Mouse (Mus musculus) limb, embryonic 13.5 days (tissue): ENCODE measurements around the gene Bmp8b. TPM values are rescaled to one million over a fixed set of nuclear protein-coding genes. Genes with fewer than 3 reads are reported as not detected.
A peak's percentile ranks its signal among the peaks of the same experiment; 100 is the strongest.

Experiments
- ATAC-seq: fragments of 200-750 bp; cut with Nextera tagmentation; 2 replicates; pipeline ENCODE4 v1.8.0; 2017; ENCODE audit warnings: low read depth, moderate number of reproducible peaks, moderate TSS enrichment; ENCODE audit not compliant: low FRiP score
- H3K27ac ChIP-seq: fragments of 300-500 bp; sonication (generic); 2 replicates; pipeline ENCODE4 v1.5.1; 2015; ENCODE audit warnings: inconsistent platforms, mild to moderate bottlenecking, moderate library complexity
- H3K27me3 ChIP-seq: fragments of 300-500 bp; sonication (generic); 2 replicates; pipeline ENCODE4 v1.6.1; 2015; ENCODE audit warnings: mild to moderate bottlenecking, inconsistent platforms
- H3K36me3 ChIP-seq: fragments of 300-500 bp; sonication (generic); 2 replicates; pipeline ENCODE4 v1.6.1; 2015; ENCODE audit warnings: inconsistent platforms, mild to moderate bottlenecking, moderate library complexity
- H3K4me1 ChIP-seq: fragments of 300-500 bp; sonication (generic); 2 replicates; pipeline ENCODE4 v1.6.1; 2015; ENCODE audit warnings: inconsistent platforms
- H3K4me2 ChIP-seq: fragments of 300-500 bp; sonication (generic); replicated peaks from 2 replicates; pipeline ENCODE4 v1.6.1; 2015; ENCODE audit warnings: inconsistent platforms, mild to moderate bottlenecking, moderate library complexity
- H3K4me3 ChIP-seq: fragments of 300-500 bp; sonication (generic); 2 replicates; pipeline ENCODE4 v1.5.1; 2015; ENCODE audit warnings: moderate library complexity, mild to moderate bottlenecking, inconsistent platforms
- H3K9ac ChIP-seq: fragments of 300-500 bp; sonication (generic); 2 replicates; pipeline ENCODE4 v1.6.1; 2015; ENCODE audit warnings: mild to moderate bottlenecking, inconsistent platforms
- H3K9me3 ChIP-seq: fragments of 300-500 bp; sonication (generic); 2 replicates; pipeline ENCODE4 v1.6.1; 2016; ENCODE audit warnings: inconsistent platforms
- WGBS: fragments of 180-500 bp; shearing (Covaris S2); methylation state at CpG from one replicate; pipeline ENCODE4 v1.1.7; 2015; 5-methylcytosine and 5-hydroxymethylcytosine counted together
- polyA plus RNA-seq: library from polyadenylated mRNA; unstranded; fragments of >200 nt; fragmentation: Nextera tagmentation; extraction: Ambion mirVana; gene quantifications from 2 replicates; pipeline ENCODE4 v1.2.1, GENCODE M21; 2015

Gene Bmp8b
- 0.28 and 0.89 TPM in 2 replicates for polyA plus RNA-seq

DNA sequence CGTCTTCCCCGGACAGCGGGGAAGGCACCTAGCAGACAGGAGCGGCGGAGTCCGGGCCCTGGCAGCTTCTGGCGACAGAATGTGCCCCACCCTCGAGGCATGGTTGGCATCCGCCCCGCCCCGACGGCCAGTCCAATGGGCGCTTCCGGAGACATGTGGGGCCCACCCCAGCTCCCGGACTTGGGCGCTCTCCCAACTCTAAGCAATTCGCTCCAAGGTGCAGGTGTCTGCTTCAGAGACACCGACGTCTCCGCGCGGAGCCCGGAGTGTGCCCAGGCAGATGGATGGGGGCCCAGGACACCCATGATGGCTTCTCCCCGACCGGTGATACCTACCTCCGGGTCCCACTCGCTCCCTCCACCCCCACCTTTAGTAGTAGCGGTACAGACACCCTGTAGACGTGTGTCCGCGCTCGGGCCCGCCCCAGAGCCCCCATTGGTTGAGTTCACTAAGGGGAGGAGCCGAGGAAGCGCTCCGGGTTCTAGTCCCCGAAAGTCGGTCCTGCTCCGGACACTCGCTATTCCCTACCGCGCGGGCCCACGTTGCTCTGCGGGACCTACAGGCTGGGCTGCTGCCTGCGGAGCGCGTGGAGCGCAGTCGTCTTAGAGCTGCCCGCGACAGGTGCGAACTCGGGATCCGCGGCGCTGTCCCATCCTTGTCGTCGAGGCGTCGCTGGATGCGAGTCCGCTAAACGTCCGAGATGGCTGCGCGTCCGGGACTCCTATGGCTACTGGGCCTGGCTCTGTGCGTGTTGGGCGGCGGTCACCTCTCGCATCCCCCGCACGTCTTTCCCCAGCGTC lies at the start of gene Bmp8b:
Bmp8b (plus strand) TSS at position 515 of the 800 bp plus-strand sequence.
- 6% methylated on average over 75 of the region's 75 CpGs for WGBS
- Histone ChIP-seq H3K36me3 (no peaks in the 10 kb centered on the region), H3K4me3 (peak within 1 kb of the TSS; percentile 37), H3K9me3 (no peaks in the 10 kb centered on the region), H3K4me2 (peak within 1 kb of the TSS; percentile 61), H3K27me3 (peaks cover 64% of the 10 kb centered on the region), H3K27ac (no peak within 1 kb of the TSS), H3K9ac (peak within 1 kb of the TSS; percentile 35; the same call in 1 of the 2 replicates), H3K4me1 (peaks cover 11% of the 10 kb centered on the region)
- ATAC-seq = 0 out of 2 replicates have a peak, but pooled peaks have one; percentile 32

DNA sequence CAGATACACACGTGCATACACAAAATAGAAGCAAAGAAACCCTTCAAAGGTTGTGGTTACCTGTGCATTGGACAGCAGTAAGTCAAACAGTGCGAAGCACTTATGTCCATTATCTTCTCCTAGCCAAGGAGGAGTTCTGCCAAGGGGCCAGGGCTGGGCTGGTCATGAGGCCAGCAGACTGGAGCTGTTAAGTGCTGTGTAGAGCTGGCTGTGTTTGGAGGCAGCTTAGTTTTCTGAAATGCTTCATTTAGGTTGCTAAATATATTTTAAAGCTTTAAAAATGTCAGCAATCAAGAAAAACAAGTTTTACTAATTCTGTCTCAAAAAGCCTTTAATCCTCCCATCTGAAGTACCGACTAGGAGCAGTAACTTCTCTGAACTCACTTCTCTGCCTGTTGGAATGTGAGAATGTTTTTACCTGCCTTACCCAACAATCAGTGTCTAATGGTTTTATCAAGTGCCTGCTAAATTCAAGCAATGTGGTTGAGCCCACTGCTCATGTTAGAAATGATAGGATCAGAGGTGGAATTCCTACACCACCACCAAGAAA lies 48.3 kb upstream of the Bmp8b start:
- Histone ChIP-seq H3K9me3 (no peaks in the 10 kb centered on the region), H3K36me3 (peaks cover 54% of the 10 kb centered on the region), H3K4me2 (no peak overlapping the region), H3K4me1 (0 out of 2 replicates have a peak, but pooled peaks cover under 1% of the 10 kb centered on the region), H3K9ac (no peak overlapping the region), H3K4me3 (no peak overlapping the region), H3K27ac (no peak overlapping the region), H3K27me3 (no peaks in the 10 kb centered on the region)
- WGBS = 80% methylated on average over 3 of the region's 3 CpGs
- no peak for ATAC-seq

DNA sequence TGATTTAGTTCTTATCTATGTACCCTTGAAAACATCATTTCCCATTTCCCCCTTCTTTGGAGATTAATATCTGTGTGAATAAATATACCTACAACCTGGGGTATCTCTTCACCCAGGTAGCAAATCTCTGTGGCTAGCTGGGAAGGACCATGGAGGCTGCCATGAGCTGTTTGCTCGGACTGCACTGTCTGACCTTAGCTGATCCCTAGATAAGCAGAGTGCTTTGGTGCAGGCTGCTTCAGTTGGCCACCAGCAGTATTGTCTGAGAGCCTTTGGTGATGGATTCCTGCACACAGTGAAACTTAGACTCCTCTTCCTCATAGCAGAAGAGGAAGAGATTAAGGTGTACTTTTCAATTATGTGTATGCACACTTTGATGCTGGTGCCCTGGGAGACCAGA lies 47.0 kb upstream of the Bmp8b start:
- no peaks in the 10 kb centered on the region for H3K27me3 ChIP-seq
- H3K9ac ChIP-seq = no peak overlapping the region
- no peak overlapping the region for H3K4me3 ChIP-seq
- H3K36me3 ChIP-seq = peaks cover 41% of the 10 kb centered on the region
- H3K4me2 ChIP-seq = no peak overlapping the region
- ATAC-seq = no peak
- H3K4me1 ChIP-seq = no peaks in the 10 kb centered on the region
- no peaks in the 10 kb centered on the region for H3K9me3 ChIP-seq
- 61% methylated on average over 1 of the region's 1 CpGs for WGBS
- H3K27ac ChIP-seq = no peak overlapping the region

DNA sequence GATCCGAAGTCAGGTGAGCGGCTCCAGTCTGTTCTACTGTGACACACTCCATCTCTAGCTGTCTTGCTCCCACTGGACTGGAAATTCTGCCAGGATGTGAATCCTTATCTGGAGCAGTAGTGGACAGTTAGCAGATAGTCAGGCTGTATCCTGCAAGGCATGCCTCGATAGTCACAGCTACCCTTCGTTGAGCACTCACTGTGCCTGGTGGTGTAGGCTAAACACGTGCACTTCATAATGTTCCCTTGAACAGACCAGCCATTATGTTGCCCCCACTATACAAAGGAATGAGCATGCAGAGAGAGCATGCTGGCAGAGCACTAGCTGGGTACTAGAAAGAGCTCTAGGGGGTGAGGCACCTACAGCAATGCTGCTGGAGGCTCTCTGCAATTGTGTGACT lies 43.2 kb upstream of the Bmp8b start:
- Histone ChIP-seq H3K4me1 (no peaks in the 10 kb centered on the region), H3K36me3 (peaks cover 5% of the 10 kb centered on the region; the same call in 1 of the 2 replicates), H3K4me3 (no peak overlapping the region), H3K9ac (no peak overlapping the region), H3K9me3 (no peaks in the 10 kb centered on the region), H3K27me3 (no peaks in the 10 kb centered on the region), H3K4me2 (no peak overlapping the region), H3K27ac (no peak overlapping the region)
- 78% methylated on average over 5 of the region's 5 CpGs for WGBS
- ATAC-seq = no peak

DNA sequence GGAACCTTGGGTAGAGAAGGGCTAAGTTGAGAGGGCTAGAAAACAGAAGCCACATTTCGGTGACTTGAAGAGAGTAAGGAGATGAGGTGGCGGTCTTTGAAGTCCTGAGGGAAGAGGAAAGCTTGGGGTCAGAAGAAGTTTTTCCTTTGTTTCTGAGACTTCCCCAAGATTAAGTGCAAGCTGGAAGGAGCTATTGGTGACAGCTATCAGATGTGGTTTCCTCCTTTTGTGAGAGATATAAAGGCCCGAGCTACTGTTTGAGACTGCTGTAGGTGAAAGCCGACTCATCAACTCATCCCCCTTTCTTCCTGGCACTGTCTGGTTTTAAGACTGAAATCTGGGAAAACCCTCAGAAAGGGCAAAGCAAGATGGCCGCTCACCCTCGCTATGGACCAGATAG lies 36.3 kb upstream of the Bmp8b start:
- H3K4me3 ChIP-seq = no peak overlapping the region
- no peaks in the 10 kb centered on the region for H3K9me3 ChIP-seq
- H3K4me1 ChIP-seq = no peaks in the 10 kb centered on the region
- peaks cover 7% of the 10 kb centered on the region; the same call in 1 of the 2 replicates for H3K27me3 ChIP-seq
- no peak overlapping the region for H3K4me2 ChIP-seq
- no peak overlapping the region for H3K27ac ChIP-seq
- no peak overlapping the region for H3K9ac ChIP-seq
- WGBS = 79% methylated on average over 6 of the region's 6 CpGs
- H3K36me3 ChIP-seq = no peaks in the 10 kb centered on the region
- ATAC-seq = no peak

DNA sequence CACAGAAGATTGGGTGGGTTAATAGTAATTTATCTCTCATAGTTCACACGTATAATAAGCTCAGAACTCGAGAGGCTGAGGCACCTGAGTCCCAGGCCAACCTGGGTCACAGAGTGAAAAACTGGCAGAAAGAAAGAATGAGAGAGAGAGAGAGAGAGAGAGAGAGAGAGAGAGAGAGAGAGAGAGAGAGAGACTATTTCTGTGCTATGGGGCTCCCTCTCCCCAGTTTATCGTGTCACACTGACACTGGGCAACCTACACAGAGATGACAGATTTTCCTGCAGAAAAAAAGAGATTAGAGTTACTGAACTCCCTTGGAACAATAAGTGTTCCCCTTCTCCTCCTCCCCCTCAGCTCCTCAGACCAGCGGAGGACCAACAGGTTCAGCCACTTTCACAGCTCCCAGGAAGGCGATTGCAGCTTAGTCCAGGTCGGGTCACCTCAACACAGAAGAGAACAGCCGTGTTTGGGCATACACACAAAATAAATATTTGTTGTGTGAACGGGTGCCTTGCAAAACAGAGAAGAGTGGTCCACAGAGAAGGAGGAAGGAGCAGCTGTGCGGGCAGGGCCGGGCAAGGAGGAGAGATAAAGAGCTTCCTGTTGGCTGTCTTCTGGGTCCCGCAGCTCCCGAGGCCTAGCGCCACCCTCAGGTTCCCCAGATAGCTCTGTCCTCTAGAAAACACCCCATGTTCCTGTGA lies 33.5 kb upstream of the Bmp8b start:
- no peak for ATAC-seq
- 0 out of 2 replicates have a peak overlapping the region, but pooled peaks have one; percentile 8 for H3K9ac ChIP-seq
- peaks cover 7% of the 10 kb centered on the region; the same call in 1 of the 2 replicates for H3K27me3 ChIP-seq
- no peak overlapping the region for H3K4me3 ChIP-seq
- no peaks in the 10 kb centered on the region for H3K9me3 ChIP-seq
- H3K27ac ChIP-seq = no peak overlapping the region
- no peaks in the 10 kb centered on the region for H3K36me3 ChIP-seq
- H3K4me1 ChIP-seq = no peaks in the 10 kb centered on the region
- H3K4me2 ChIP-seq = peak overlapping the region; percentile 41
- 12% methylated on average over 13 of the region's 13 CpGs for WGBS

DNA sequence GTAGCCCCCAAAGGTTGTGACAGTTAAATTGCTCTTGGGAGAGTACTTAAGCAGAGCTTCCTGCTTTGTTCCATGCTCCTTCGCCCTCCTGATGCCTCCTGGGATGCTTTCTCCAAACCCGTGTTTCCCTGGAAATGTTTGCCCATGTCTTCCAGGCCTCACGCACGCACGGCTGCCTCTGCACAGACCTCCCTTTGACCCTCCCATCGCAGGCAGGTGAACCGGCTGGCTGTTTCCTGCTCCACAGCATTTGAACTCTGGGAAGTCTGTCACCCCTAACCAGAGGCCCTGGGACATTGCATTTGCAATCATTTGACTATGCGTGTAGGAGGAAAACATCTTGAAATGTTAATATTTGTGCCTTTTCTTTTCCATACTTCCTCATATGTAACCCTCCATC lies 28.0 kb upstream of the Bmp8b start:
- H3K9me3 ChIP-seq = peaks cover 4% of the 10 kb centered on the region; the same call in 1 of the 2 replicates
- 65% methylated on average over 8 of the region's 8 CpGs for WGBS
- no peaks in the 10 kb centered on the region for H3K36me3 ChIP-seq
- no peak for ATAC-seq
- no peak overlapping the region for H3K4me2 ChIP-seq
- H3K27ac ChIP-seq = no peak overlapping the region
- H3K9ac ChIP-seq = no peak overlapping the region; the same call in 1 of the 2 replicates
- no peak overlapping the region for H3K4me3 ChIP-seq
- H3K27me3 ChIP-seq = no peaks in the 10 kb centered on the region; the same call in 1 of the 2 replicates
- 0 out of 2 replicates have a peak, but pooled peaks cover 4% of the 10 kb centered on the region for H3K4me1 ChIP-seq

DNA sequence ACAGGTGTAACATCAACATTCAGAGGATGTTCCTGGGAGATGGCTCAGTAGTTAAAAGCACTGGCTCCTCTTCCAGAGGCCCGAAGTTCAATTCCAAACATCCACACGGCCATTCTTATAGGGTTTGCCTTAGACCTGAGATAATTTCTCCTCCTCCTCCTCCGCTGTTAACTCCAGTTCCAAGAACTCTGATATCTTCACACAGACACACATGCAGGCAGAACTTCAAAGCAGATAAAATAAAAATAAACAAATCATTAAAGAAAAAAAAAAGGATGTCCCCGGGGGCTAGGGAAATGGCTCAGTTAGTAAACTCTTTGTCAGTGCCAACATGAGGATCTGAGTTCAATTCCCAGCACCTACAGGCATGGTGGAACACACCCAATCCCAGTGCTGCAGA lies 26.7 kb upstream of the Bmp8b start:
- no peaks in the 10 kb centered on the region; the same call in 1 of the 2 replicates for H3K27me3 ChIP-seq
- no peak overlapping the region for H3K27ac ChIP-seq
- 82% methylated on average over 4 of the region's 4 CpGs for WGBS

DNA sequence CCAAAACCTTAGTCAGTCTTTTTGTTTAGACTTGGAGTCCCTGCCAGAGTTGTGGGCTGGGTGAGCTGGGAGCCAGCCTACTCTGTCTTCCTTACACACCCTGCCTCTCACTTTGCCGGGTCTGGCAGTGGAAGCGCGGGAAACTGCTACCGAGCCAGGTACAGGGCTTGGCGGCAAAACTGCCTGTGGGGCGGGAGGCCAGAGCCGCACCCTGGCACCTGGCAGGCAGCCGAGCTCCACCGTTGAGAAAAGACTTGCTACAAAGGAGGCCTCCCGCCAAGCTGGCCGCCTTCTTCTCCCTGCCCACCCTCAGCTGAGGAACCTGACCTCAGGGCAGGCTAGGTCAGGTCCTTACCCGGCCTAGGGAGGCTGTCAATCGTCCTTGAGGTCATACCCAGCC lies 24.2 kb upstream of the Bmp8b start:
- 0 out of 2 replicates have a peak, but pooled peaks cover 4% of the 10 kb centered on the region for H3K4me1 ChIP-seq
- no peak for ATAC-seq
- no peak overlapping the region for H3K4me3 ChIP-seq
- H3K4me2 ChIP-seq = no peak overlapping the region
- no peaks in the 10 kb centered on the region; the same call in 1 of the 2 replicates for H3K27me3 ChIP-seq
- H3K9ac ChIP-seq = no peak overlapping the region
- no peaks in the 10 kb centered on the region for H3K36me3 ChIP-seq
- peaks cover 4% of the 10 kb centered on the region; the same call in 1 of the 2 replicates for H3K9me3 ChIP-seq
- WGBS = 36% methylated on average over 13 of the region's 13 CpGs
- no peak overlapping the region for H3K27ac ChIP-seq

More for the DNA sequence above, 26.7 kb upstream of the Bmp8b start:
- Histone ChIP-seq H3K4me3 (no peak overlapping the region), H3K4me1 (0 out of 2 replicates have a peak, but pooled peaks cover 4% of the 10 kb centered on the region), H3K9me3 (peaks cover 4% of the 10 kb centered on the region; the same call in 1 of the 2 replicates), H3K9ac (no peak overlapping the region), H3K36me3 (no peaks in the 10 kb centered on the region), H3K4me2 (no peak overlapping the region)
- ATAC-seq = no peak

DNA sequence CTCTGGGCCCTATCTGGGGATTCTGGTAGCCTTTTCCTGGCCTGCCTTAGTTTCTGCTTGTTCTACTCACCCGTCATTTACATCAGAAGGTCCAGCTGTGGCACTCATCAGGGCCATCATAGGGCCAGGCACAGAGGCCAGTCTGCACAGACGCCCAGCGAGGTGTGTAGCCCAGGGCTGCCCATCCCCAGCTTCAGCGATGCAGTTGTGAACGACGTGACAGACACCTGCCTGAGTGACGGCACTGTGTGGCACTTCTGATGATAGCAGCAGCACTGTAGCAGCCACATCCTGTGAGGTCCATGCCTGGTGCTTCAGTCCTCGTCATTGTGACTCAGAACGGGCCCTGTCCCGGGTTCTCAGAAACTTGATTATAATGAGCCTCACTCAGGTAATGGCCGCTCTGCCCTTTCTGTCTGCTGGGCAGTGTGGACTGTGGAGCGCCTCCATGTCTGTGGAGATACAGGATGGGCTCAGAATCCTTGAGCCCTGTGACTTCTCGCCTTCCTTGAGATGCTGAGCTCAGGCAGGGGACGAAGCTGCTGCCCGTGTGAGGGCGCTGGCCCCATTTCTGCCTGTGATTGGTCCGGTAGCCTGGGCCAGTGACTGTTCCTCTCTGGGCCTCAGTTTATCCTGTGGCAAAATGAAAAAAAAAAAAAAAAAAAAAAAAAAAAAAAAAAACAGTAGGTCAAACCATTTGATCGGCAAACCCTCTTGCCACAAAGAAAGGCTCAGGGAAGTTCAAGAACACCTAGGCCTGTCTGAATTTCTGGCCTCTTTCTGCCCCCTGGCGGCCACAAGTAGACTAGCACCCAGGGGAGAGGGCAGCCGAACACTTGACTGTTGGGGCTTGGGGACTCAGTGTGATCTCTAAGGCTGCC lies 22.4 kb upstream of the Bmp8b start:
- Histone ChIP-seq H3K36me3 (no peaks in the 10 kb centered on the region), H3K4me2 (no peak overlapping the region), H3K27me3 (no peaks in the 10 kb centered on the region; the same call in 1 of the 2 replicates), H3K4me1 (0 out of 2 replicates have a peak, but pooled peaks cover 4% of the 10 kb centered on the region), H3K9me3 (peaks cover 2% of the 10 kb centered on the region; the same call in 1 of the 2 replicates), H3K9ac (no peak overlapping the region), H3K4me3 (no peak overlapping the region), H3K27ac (no peak overlapping the region)
- WGBS = 73% methylated on average over 20 of the region's 20 CpGs
- ATAC-seq = peak; percentile 48

DNA sequence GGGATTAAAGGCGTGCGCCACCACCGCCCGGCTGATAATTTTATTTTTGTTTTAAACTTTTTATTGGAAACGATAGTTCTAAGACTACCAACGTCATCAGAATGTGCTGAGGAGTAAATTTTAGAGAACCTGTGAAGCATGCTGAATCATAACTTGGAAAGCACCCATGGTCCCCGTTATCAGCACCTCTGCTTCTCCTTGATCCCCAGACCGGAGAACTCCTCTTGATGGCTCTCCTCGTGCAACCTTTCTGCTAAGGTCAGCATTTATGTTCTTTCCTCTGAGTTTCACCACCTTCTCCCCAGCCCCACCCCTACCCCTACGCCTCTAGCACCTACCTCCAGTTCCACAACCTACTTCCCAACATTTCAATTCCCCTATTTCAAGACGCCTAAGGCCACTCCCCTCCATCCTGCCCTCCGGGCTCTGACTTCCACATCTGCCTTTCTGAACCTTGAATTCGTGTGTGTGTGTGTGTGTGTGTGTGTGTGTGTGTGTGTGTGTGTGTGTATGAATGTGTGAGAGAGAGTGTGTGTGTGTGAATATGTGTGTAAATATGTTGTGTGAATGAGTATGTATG lies 21.6 kb upstream of the Bmp8b start:
- ATAC-seq = no peak
- Histone ChIP-seq H3K4me3 (no peak overlapping the region), H3K36me3 (no peaks in the 10 kb centered on the region), H3K4me1 (0 out of 2 replicates have a peak, but pooled peaks cover 4% of the 10 kb centered on the region), H3K27ac (no peak overlapping the region), H3K9ac (no peak overlapping the region), H3K9me3 (no peaks in the 10 kb centered on the region), H3K4me2 (no peak overlapping the region), H3K27me3 (no peaks in the 10 kb centered on the region; the same call in 1 of the 2 replicates)
- 66% methylated on average over 13 of the region's 13 CpGs for WGBS
